Mouse (Mus musculus) urinary bladder, postnatal 10 days (tissue): ENCODE results near the gene Ctsa.
"Not testable (repeated sequence)": the region's sequence is repeated elsewhere in the genome, so short reads cannot be mapped to it uniquely, and the experiment has no call there.

Source experiments
- DNase-seq: peaks from one replicate; pipeline ENCODE4 v3.0.0; 2022; ENCODE audit warnings: low spot score

Ctsa gene

DNA sequence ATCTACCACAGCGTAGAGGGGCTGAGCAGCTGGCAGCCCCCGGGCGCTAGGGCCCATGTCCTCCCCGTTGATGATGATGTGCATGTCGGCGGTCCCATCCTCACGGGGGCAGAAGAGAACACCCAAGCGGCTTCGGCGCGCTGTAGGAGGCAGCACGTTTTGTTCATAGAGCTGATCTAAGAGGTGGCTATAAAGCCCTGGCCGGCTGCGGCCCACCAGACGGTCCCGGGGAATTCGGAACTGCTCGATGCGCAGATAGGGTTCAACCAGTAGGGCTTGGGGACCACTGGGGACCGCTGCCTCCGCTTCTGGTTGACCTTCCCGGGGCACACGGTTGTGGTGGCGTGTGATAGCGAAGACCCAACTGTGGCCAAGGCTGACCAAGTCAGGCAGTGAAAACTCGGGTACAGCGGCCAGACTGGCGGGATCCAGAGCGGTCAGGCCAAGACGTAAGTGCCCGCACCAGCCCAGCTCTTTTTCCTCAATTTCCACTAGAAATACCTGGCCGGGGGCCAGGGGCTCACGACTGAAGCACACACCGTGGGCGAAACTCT is at the start of gene Ctsa:
Gene Ctsa (plus strand): TSS at position 126 of the 554 bp plus-strand sequence.
- DNase-seq = no peak

DNA sequence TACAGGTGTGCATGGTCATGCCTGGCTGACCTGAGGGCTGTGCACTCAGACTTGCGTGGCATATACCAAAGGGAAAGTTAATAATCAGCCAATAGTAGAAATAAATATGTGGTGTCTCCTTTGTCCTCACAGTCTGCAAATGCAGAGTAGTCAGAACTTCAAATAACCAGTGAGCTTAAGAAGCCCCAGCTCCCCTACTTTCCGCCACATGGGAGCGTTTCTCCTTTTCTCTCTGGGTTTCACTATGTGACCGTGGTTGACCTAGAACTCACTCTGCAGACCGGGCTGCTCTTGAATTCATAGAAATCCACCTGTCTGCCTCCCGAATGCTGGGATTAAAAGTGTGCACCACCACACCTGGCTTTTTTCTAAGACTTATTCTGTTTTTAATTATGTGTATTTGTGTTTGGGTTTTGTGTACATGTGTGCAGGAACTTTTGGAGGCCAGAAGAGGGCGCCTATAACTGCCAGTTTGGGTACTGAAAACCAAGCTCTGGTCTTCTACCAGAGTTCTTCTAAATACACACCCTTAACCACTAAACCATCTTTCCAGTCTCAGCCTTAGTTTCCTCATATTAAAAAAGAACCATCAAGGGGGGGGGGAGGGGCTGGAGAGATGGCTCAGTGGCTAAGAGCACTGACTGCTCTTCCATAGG is 48.6 kb upstream of the Ctsa start:
- no peak for DNase-seq

DNA sequence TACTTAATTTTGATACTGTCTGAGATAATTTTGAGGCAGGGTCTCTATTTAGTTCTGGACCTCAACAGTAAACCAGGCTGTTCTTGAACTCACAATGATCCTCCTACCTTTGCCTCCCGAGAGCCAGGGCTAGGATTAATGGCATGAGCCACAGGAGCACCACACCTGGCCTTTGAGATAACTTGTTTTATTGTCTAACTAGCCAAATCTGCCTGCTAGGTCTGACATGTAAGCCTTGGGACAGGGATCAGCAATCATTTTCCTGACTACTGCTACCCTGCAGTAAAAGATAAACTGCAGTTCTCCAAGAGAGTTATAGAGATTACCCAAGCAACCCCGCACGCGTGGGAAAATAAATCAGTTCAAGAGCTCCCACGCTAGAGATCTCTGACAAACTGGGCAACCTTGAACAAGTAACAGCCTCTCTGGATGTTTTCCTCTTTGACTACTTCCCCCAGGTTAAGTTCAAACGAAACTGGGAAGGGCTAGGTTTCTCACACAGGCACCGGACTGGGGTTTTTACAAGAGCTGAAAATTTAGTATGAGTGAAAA is 47.7 kb upstream of the Ctsa start:
- no peak for DNase-seq

DNA sequence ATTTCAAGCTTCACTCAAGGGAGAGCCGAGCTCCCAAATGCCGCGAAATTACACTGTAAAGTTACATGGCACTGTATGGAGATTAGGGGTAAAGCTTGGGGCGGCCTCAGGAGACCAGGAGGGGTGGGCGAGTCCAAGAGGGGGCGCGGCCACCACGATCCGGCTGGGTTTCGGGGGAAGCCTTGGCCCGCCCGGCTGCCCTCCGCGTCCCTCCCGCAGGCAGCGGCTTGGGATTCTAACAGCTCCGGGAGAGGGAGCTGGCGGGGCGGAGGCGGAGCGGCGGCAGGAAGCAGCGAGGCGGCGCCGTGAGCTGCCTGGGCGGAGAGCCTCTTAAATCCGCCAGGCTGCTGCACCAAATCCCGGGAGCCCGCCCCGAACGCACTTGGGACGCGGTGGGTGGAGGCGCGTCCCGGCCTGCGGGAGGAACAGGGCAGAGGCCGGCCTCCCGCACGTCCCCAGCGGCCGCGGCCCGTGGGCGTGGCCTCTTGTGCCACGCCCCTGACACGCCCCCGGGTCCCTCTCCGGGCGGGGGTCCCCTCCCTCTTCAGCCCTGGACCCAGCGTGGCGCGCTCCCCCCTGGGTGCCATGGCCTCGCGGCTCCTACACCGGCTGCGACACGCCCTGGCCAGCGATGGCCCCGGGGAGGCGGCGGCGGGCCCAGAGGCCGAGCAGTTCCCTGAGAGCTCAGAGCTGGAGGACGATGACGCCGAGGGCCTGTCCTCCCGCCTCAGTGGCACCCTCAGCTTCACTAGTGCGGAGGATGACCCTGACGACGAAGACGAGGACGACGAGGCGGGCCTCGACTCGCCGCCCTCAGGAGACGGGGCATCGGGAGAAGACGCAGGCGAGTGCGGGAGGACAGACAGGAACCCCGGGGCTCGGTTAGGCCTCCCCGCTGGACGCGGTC is 46.9 kb upstream of the Ctsa start, which contains the start of gene Snx21:
Gene Snx21 (plus strand): TSS at position 343 of the 907 bp plus-strand sequence.
- DNase-seq = peak; percentile 68

DNA sequence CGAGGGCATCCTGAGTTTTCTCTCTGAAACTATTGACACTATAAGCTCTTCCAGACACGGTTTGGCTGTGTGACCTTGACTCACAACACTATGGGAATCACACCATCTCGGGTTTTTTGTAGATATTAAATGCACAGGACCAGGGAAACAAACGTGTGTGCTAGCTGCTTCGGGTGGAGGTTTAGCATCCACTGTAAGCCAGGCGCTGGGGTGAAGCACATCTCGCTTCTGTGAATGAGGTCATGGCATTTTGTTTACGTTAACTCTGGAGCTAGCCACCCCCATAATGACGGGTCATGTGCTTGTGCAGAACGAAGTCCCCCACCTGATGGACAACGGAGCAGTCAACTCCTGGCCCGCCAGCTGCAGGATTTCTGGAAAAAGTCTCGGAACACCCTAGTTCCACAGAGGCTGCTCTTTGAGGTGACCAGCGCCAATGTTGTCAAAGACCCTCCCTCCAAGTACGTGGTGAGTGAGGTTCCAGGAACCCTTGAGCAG is 46.2 kb upstream of the Ctsa start:
- DNase-seq = no peak

DNA sequence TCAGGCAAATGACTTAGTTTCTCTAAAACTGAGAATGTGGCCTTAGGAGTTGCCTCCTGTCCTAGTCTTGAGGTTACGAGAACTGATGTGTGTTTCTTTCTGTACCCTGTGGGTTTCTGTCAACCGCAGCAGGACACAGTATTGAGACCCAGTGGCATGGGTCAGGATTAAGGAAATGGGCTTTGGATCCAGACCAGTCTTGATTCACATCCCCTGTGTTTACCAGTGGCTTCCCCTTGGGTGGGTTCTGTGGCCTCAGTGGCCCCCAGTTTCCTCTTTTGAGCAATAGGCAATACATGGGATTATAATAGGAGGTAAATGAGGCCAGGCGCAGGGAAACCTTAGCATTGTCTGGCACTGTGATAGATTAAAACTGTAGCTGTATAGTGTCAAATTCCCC is 45.6 kb upstream of the Ctsa start:
- DNase-seq = no peak

DNA sequence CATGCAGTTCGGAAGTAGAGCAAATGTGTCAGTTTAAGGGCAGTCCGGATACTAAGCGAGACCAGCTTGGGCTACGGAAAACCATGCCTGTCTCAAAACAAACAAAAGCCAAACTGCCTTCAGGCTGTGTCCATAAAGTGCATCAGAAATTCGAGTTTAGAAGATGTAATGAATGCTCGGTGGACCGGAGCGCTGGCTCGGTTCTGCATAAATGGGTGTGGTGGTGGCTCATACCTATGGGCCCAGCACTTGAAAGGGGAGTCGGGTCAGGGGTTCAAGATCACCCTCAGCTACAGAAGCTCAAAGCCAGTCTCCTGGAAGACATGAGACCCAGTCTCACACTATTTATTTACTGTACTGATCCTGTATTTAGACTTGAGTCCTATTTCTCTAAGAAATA is 44.9 kb upstream of the Ctsa start:
- DNase-seq = no peak

DNA sequence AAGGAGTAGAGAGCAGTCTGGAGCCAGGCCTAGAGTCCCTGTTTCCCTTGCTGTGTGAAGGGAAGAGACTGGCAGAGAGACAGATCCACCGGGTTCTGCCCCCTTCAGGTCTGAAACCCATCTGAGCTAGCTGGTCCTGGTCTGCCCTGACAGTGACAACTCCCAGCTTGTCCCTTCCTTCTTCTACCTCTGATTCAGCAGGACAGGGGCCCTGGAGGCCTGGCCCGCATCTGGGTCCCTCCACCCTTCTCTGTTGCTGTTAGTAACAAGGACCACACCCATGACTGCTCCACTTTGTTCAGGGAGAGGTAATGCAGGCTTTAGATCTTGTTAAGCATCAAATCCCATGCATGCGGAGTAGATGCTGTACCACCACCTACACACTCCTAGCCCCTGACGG is 44.3 kb upstream of the Ctsa start:
- DNase-seq = no peak

DNA sequence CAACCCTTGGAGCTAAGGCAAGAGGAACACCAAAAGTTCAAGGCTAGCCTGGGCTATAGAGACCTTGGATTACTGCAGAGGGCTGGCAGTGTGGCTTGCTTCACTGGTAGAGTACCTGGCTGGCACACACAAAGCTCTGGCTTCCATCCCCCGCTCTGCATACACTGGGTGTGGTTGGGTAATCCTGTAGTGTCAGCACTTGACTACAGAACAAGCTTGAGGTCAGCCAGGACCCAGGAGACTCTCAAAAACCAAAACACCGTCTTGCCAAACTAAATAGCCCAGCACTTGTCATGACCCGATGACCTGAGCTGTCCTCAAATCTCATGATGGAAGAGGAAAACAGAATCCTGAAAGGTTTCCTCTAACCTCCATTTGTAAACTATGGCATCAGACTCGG is 42.2 kb upstream of the Ctsa start:
- no peak for DNase-seq

DNA sequence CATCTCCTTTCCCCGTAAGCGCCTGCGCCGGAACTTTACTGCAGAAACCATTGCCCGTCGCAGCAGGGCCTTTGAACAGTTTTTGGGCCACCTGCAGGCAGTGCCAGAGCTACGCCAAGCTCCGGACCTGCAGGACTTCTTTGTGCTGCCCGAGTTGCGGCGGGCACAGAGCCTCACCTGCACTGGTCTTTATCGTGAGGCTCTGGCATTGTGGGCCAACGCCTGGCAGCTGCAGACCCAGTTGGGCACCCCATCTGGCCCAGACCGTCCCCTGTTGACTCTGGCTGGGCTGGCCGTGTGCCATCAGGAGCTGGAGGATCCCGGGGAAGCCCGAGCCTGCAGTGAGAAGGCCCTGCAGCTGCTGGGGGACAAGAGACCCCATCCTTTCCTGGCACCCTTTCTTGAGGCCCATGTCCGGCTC is 40.8 kb upstream of the Ctsa start:
- no peak for DNase-seq

DNA sequence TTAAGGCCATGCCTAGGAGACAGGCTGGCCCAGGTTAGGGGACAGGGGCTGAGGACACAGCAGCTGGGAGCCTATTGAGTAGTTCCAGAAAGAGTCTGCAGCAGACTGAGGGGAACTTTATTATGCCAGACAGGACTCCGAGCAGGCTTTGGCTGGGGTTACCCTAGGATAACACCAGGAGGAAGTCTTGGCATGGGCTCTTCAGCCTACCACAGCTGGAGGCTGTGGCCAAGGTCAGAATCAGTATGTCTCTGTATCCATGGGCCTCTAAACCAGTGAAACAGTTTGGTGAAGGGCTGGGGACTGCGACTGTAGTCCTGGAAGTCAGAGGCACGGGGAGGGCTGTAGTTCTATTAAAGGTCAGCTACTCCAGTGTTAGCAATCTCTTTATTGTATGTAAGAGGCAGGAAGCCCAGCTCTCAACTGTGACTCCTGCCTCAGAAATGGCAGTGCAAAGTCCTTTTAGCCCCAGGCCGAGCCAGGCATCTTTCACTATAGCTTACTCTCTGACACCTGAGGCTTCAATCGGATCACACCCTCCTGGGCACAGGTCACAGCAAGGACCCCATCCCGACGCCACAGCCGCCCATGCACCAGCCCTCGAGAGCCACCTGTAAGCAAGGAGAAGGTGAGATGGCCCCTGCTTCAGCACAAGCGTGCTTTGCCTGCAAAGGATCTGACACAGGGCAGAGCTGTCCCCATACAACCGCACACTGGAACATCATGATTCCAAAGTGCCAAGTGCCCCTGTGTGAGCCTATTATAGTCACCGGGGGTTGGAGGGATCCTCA is 40.1 kb upstream of the Ctsa start:
- no peak for DNase-seq

DNA sequence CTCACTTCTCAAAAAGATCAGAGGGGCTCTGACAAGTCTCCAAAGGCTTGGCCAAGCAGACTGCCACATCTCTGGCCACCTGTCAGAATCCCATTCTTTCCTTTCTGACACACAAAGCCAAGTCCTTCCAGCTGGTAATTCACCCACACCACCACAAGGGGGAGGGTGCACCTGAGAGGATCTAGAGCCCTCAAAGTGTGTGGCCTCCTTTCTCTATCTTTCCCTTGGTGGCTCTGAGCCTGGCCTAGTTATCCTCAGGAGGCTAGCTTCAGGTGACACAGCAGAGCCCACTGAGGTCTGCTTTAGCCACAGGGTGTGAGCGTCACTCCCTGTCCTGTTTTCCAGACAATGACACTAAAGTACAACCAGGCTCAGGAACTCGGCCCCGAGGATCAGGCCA is 39.4 kb upstream of the Ctsa start:
- no peak for DNase-seq

DNA sequence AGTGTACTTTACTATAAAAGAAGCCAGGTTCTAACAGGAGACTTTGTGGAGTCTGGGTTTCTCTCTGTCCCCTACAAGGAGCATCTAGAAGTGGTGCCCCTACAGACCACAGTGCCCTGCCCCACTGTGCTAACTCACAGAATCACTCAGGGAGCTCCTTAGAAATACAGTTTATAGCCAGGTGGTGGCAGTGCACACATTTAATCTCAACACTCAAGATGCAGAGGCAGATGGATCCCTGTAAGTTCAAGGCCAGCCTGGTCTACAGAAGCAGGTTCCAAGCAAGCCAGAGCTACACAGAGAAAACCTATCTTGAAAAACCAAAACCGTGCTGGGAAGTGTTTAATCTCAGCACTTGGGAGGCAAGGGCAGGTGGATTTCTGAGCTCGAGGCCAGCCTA is 38.9 kb upstream of the Ctsa start:
- DNase-seq = no peak

DNA sequence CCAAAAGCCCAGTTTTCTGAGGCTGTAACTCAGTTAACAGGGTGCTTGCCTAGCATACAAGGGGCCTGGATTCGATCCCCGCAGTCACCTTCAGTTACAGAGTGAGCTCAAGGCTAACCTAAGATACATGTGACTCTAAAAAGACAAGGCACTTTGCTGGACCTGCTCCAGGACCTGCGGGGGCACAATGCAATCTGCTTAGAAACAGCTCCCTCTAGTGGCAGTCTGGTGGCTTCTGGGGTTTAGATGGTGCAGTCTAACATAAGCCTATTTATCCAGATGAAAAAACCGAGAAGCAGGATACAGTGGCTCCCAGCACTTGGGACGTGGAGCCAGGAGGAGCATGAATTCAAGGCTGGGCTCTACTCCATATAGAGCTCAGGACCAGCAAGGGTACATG is 38.4 kb upstream of the Ctsa start:
- DNase-seq = no peak

DNA sequence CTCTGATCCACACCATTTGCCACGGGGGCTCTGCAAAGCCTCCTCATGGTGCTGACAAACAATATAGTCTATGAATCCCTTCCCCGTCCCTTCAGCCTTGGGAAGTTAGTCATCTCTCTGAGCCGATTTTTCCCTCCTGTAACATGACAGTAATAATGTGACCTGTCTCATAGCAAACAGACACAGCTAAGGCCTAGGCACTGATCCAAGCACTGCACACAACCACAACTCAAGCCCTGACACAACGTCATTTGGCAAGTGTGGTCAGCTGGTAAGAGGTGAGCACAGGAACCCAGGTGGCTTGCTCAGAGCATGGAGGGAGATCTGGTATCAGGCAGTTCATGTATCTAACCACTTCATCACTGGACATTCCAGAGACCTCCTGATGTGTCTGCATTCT is 36.8 kb upstream of the Ctsa start:
- no peak for DNase-seq

DNA sequence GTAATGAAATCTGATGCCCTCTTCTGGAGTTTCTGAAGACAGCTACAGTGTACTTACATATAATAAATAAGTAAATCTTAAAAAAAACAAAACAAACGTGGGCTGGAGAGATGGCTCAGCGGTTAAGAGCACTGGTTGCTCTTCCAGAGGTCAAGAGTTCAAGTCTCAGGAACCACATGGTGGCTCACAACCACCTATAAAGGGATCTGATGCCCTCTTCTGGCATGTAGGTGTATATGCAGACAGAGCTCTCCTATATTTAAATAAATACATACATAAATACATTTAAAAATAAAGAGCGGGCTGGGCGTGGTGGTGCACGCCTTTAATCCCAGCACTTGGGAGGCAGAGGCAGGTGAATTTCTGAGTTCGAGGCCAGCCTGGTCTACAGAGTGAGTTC is 34.1 kb upstream of the Ctsa start:
- DNase-seq = not testable (repeated sequence)

DNA sequence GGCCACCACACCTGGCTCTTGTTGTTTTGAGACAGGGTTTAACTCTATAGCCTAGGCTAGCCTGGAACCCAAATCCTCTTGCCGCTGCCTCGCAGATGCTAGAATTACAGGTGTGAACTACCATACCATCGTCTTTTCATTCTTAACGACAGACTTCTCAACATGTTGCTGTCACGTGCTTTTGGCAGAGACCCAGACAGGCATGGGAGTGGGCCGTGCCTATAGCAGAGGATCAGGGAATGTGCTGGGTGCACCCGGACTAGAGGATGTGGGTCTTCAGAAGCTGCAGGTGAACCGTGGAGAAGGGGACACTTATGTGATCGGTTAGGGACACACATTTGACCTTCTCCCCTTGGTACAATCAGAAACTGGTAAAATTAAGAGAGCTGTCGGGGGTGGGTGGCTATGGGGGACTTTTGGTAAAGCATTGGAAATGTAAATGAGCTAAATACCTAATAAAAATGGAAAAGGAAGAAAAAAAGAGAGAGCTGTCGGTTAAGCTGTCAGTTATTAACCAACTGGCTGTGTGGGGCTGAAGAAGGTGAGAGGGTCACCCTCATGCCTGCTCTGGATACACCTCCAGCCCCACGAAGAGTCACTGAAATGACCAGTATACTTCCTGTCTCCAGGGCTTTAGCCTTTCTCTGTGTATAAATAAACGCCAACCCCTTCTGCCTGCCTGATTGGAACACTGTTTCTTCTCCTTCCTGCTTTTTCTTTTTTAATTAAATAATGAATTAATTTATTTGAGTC is 32.2 kb upstream of the Ctsa start:
- no peak for DNase-seq

DNA sequence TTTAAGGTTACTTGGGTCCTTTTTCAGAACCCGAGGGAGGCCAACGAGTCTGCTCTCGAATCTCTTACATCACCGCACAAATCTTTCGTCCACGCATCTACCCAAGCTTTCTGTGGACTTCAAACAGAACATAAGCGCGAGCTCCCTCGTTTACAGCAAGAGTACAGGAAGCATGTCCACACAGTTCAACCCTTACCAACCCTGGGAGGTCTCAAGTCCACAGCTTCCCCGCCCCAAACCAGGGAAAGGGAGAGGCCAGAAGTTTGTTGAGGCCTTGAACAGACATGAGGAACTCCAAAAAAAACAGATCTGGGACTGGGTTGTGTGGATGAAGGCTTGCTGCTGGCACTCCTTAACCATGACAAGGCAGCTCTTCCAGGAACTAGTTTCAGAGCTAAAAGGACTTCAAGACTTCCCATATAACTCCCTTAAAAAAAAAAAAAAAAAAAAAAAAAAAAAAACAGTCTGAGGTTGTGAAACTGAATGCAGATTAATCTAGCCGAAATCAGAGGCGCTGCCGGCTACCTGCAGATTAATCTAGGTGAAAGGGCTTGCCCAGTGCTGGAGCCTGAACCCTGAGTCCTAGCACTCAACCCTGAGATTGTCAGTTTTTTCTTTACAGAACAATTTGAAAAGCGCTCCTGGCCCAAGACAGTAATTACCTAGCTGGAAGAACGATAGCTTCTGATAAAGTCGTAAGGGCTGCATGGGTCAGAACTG is 29.3 kb upstream of the Ctsa start:
- no peak for DNase-seq

DNA sequence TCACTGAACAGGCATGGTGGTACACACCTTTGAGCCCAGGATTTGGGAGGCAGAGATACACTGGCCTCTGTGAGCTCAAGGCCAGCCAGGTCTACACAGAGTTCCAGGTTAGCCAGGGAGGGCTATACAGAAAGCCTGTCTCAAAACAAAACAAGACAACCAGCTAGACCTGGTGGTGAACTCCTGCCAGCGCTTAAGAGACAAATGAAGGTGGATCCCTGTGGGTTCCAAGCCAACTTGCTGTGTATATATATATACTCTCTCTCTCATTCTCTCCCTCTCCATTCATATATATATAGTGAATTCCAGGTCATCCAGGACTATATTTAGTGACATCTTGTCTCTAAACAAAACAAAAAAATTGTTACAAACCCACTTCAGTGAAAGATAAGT is 28.8 kb upstream of the Ctsa start:
- DNase-seq = no peak

DNA sequence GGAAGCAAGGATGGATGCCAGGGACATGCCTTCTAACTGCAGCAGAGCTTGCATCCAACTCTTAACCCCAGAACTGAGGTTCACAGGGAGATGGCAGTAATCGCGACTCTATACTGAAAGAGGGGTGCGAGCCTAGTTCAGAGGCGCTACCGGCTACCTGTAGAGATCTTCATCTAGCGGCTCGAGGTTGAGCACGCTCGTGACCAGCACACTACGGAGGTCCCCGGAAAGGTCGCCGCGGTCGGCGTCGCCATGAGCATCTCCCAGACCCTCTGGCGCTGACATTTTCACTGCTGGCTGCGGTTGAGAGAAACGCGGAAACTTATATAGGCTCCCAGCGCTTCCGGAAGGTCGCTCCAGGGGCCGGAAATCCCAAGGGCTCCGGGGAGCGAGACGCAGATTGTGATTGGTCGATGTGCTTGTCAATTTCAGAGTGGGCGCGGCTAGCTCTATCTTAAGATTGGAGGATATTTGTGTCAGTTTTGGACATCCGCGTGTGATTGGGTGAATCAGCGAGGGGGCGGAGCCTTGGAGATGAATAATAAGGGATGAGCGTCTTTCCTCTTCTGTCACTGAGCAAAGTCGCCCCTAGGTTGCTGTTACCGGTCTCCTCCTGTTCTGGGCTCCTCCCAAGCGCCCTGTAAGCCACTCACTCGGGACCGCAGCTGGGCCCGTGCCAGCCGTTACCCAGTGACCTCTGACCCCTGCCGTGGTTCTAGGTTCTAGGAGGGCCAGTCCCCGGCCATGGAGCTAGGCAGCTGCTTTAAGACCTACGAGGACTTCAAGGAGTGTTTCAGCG is 27.9 kb upstream of the Ctsa start, which contains the start of the genes Acot8 and Zswim3:
Gene Acot8 (minus strand): TSS at position 350 of the 799 bp plus-strand sequence.
Gene Zswim3 (plus strand): TSS at position 566 of the 799 bp plus-strand sequence.
- DNase-seq = peak; percentile 90
